Mouse (Mus musculus) CH12.LX (cell line): ENCODE data around the gene Stx11. TPM values are rescaled to one million over a fixed set of nuclear protein-coding genes. Genes with fewer than 3 reads are reported as not detected.

Experiments used
- DNase-seq: peaks from one replicate; pipeline ENCODE4 v3.0.0-alpha.2; 2013; ENCODE audit errors: extremely low read depth
- H3K27ac ChIP-seq: 2 replicates; pipeline ENCODE4 v1.5.1; 2012; ENCODE audit warnings: low read depth, mild to moderate bottlenecking, control low read depth, moderate library complexity; ENCODE audit not compliant: insufficient read depth
- H3K27me3 ChIP-seq: replicated peaks from 2 replicates; pipeline ENCODE3; 2012; ENCODE audit warnings: inconsistent platforms
- H3K36me3 ChIP-seq, 2 experiments: replicated peaks in 1 of 2; 2 replicates each; pipeline versions ENCODE3 to v1.6.1; 2012; ENCODE audit warnings: inconsistent platforms in 1 of 2, low read length in 1 of 2, mild to moderate bottlenecking in 1 of 2, mixed read lengths in 1 of 2, moderate library complexity in 1 of 2; ENCODE audit not compliant: control insufficient read depth in 1 of 2, insufficient read depth in 1 of 2
- H3K4me1 ChIP-seq, 2 experiments: 2 replicates each; pipeline ENCODE4 v1.6.1; 2012; ENCODE audit warnings: inconsistent platforms in 1 of 2, moderate library complexity in 1 of 2; ENCODE audit not compliant: insufficient read depth in 2 of 2, control insufficient read depth in 1 of 2
- H3K4me2 ChIP-seq: 2 replicates; pipeline ENCODE4 v1.6.1; 2012; ENCODE audit warnings: low read depth, mild to moderate bottlenecking, control low read depth; ENCODE audit not compliant: poor library complexity, insufficient read depth, severe bottlenecking
- H3K4me3 ChIP-seq, 3 experiments: fragments of 150-350 bp in 1 of 3; sonication (generic) in 1 of 3; replicated peaks in 1 of 3; 2 replicates each; pipeline versions ENCODE3 to v1.5.1; 2011 to 2012; ENCODE audit warnings: low read depth in 2 of 3, low read length in 2 of 3, mild to moderate bottlenecking in 2 of 3, moderate library complexity in 2 of 3, control low read depth in 1 of 3, improper control_type of control experiment in 1 of 3, inconsistent platforms in 1 of 3, mixed read lengths in 1 of 3; ENCODE audit not compliant: poor library complexity in 1 of 3
- H3K79me2 ChIP-seq: replicated peaks from 2 replicates; pipeline ENCODE4 v1.6.1; 2012; ENCODE audit warnings: mild to moderate bottlenecking, moderate library complexity; ENCODE audit not compliant: control insufficient read depth, poor library complexity, insufficient read depth, severe bottlenecking; ENCODE audit errors: extremely low read depth
- H3K9ac ChIP-seq: 2 replicates; pipeline ENCODE4 v1.6.1; 2012; ENCODE audit warnings: low read depth, mild to moderate bottlenecking, control low read depth, moderate library complexity; ENCODE audit not compliant: insufficient read depth
- H3K9me3 ChIP-seq: replicated peaks from 2 replicates; pipeline ENCODE3; 2012; ENCODE audit warnings: low read length, inconsistent platforms, mixed read lengths
- CHD1 ChIP-seq: IDR thresholded peaks from 2 replicates; pipeline ENCODE4 v1.6.1; 2012; ENCODE audit warnings: low read depth, low read length, improper control_type of control experiment, inconsistent platforms
- CHD2 ChIP-seq: IDR thresholded peaks from 2 replicates; pipeline ENCODE4 v1.6.1; 2011; ENCODE audit warnings: low read length, improper control_type of control experiment
- CTCF ChIP-seq, 2 experiments: IDR thresholded peaks in 1 of 2; conservative IDR thresholded peaks in 1 of 2; 2 replicates each; pipeline ENCODE4 v1.5.1; 2011 to 2012; ENCODE audit warnings: low read depth in 2 of 2, low read length in 2 of 2, improper control_type of control experiment in 1 of 2, inconsistent platforms in 1 of 2, mild to moderate bottlenecking in 1 of 2, moderate library complexity in 1 of 2
- E2F4 ChIP-seq: IDR thresholded peaks from 2 replicates; pipeline ENCODE4 v1.6.1; 2011; ENCODE audit warnings: low read depth, low read length, improper control_type of control experiment; ENCODE audit not compliant: insufficient replicate concordance
- ELF1 ChIP-seq: IDR thresholded peaks from 2 replicates; pipeline ENCODE4 v1.6.1; 2014; ENCODE audit warnings: low read depth, mild to moderate bottlenecking, inconsistent platforms, low read length, improper control_type of control experiment
- EP300 ChIP-seq: IDR thresholded peaks from 2 replicates; pipeline ENCODE4 v1.6.1; 2011; ENCODE audit warnings: low read length, improper control_type of control experiment
- ETS1 ChIP-seq: conservative IDR thresholded peaks from 2 replicates; pipeline ENCODE4 v1.6.1; 2012; ENCODE audit warnings: low read depth, mild to moderate bottlenecking, inconsistent platforms, low read length, improper control_type of control experiment, moderate library complexity
- GABPA ChIP-seq: IDR thresholded peaks from 2 replicates; pipeline ENCODE4 v1.6.1; 2012; ENCODE audit warnings: low read depth, low read length, improper control_type of control experiment, inconsistent platforms; ENCODE audit not compliant: insufficient replicate concordance
- HCFC1 ChIP-seq: IDR thresholded peaks from 2 replicates; pipeline ENCODE4 v1.6.1; 2012; ENCODE audit warnings: low read depth, mild to moderate bottlenecking, inconsistent platforms, low read length, improper control_type of control experiment
- IRF4 ChIP-seq: IDR thresholded peaks from 2 replicates; pipeline ENCODE4 v1.6.1; 2014; ENCODE audit warnings: low read depth, mild to moderate bottlenecking, inconsistent platforms, low read length, improper control_type of control experiment
- JUN ChIP-seq: IDR thresholded peaks from 2 replicates; pipeline ENCODE4 v1.6.1; 2011; ENCODE audit warnings: low read depth, mild to moderate bottlenecking, low read length, improper control_type of control experiment, moderate library complexity; ENCODE audit not compliant: insufficient read depth
- JUND ChIP-seq: conservative IDR thresholded peaks from 2 replicates; pipeline ENCODE4 v1.6.1; 2011; ENCODE audit warnings: low read depth, low read length, improper control_type of control experiment
- KAT2A ChIP-seq: IDR thresholded peaks from 2 replicates; pipeline ENCODE4 v1.6.1; 2012; ENCODE audit warnings: low read length, improper control_type of control experiment, inconsistent platforms; ENCODE audit not compliant: insufficient replicate concordance
- MAFK ChIP-seq: IDR thresholded peaks from 2 replicates; pipeline ENCODE4 v1.6.1; 2011; ENCODE audit warnings: low read length, improper control_type of control experiment; ENCODE audit not compliant: insufficient replicate concordance
- MAX ChIP-seq: IDR thresholded peaks from 2 replicates; pipeline ENCODE4 v1.6.1; 2011; ENCODE audit warnings: low read length, improper control_type of control experiment
- MAZ ChIP-seq: IDR thresholded peaks from 2 replicates; pipeline ENCODE4 v1.6.1; 2012; ENCODE audit warnings: low read depth, mild to moderate bottlenecking, inconsistent platforms, low read length, improper control_type of control experiment, moderate library complexity
- MEF2A ChIP-seq: IDR thresholded peaks from 2 replicates; pipeline ENCODE4 v1.6.1; 2014; ENCODE audit warnings: low read depth, mild to moderate bottlenecking, inconsistent platforms, low read length, improper control_type of control experiment, borderline replicate concordance
- MXI1 ChIP-seq: IDR thresholded peaks from 2 replicates; pipeline ENCODE4 v1.6.1; 2011; ENCODE audit warnings: mild to moderate bottlenecking, low read depth, low read length, improper control_type of control experiment
- MYC ChIP-seq: IDR thresholded peaks from 2 replicates; pipeline ENCODE4 v1.6.1; 2011; ENCODE audit warnings: low read depth, mild to moderate bottlenecking, improper control_type of control experiment, low read length
- NELFE ChIP-seq: IDR thresholded peaks from 2 replicates; pipeline ENCODE4 v1.6.1; 2011; ENCODE audit warnings: low read depth, low read length, improper control_type of control experiment
- NRF1 ChIP-seq: IDR thresholded peaks from 2 replicates; pipeline ENCODE4 v1.6.1; 2014; ENCODE audit warnings: low read depth, mild to moderate bottlenecking, inconsistent platforms, low read length, improper control_type of control experiment, moderate library complexity
- PAX5 ChIP-seq: IDR thresholded peaks from 2 replicates; pipeline ENCODE4 v1.6.1; 2012; ENCODE audit warnings: low read length, inconsistent platforms, mixed read lengths
- POLR2A ChIP-seq: IDR thresholded peaks from 2 replicates; pipeline ENCODE4 v1.6.1; 2011; ENCODE audit warnings: low read depth, mild to moderate bottlenecking, improper control_type of control experiment, low read length
- POLR2AphosphoS2 ChIP-seq: IDR thresholded peaks from 2 replicates; pipeline ENCODE4 v1.6.1; 2011; ENCODE audit warnings: low read depth, low read length, improper control_type of control experiment
- RAD21 ChIP-seq: IDR thresholded peaks from 2 replicates; pipeline ENCODE4 v1.6.1; 2011; ENCODE audit warnings: low read depth, mild to moderate bottlenecking, low read length, improper control_type of control experiment, moderate library complexity
- RCOR1 ChIP-seq: conservative IDR thresholded peaks from 2 replicates; pipeline ENCODE4 v1.6.1; 2012; ENCODE audit warnings: low read depth, mild to moderate bottlenecking, inconsistent platforms, low read length, improper control_type of control experiment
- SIN3A ChIP-seq: IDR thresholded peaks from 2 replicates; pipeline ENCODE4 v1.6.1; 2012; ENCODE audit warnings: low read length, improper control_type of control experiment, inconsistent platforms
- SMC3 ChIP-seq: IDR thresholded peaks from 2 replicates; pipeline ENCODE4 v1.6.1; 2011; ENCODE audit warnings: low read depth, low read length, improper control_type of control experiment
- TBP ChIP-seq: conservative IDR thresholded peaks from 2 replicates; pipeline ENCODE4 v1.6.1; 2011; ENCODE audit warnings: low read depth, low read length, improper control_type of control experiment
- TCF12 ChIP-seq: IDR thresholded peaks from 2 replicates; pipeline ENCODE4 v1.6.1; 2014; ENCODE audit warnings: low read depth, mild to moderate bottlenecking, inconsistent platforms, low read length, improper control_type of control experiment
- UBTF ChIP-seq: IDR thresholded peaks from 2 replicates; pipeline ENCODE4 v1.6.1; 2012; ENCODE audit warnings: low read depth, mild to moderate bottlenecking, inconsistent platforms, low read length, improper control_type of control experiment, moderate library complexity
- USF1 ChIP-seq: IDR thresholded peaks from 2 replicates; pipeline ENCODE4 v1.6.1; 2014; ENCODE audit warnings: low read depth, mild to moderate bottlenecking, inconsistent platforms, low read length, improper control_type of control experiment
- USF2 ChIP-seq: conservative IDR thresholded peaks from 2 replicates; pipeline ENCODE4 v1.6.1; 2011; ENCODE audit warnings: low read depth, low read length, improper control_type of control experiment
- ZC3H11A ChIP-seq: IDR thresholded peaks from 2 replicates; pipeline ENCODE4 v1.6.1; 2012; ENCODE audit warnings: low read depth, mild to moderate bottlenecking, inconsistent platforms, low read length, improper control_type of control experiment
- ZKSCAN1 ChIP-seq: IDR thresholded peaks from 2 replicates; pipeline ENCODE4 v1.6.1; 2012; ENCODE audit warnings: low read depth, inconsistent platforms, low read length, improper control_type of control experiment, borderline replicate concordance
- ZMIZ1 ChIP-seq: IDR thresholded peaks from 2 replicates; pipeline ENCODE4 v1.6.1; 2012; ENCODE audit warnings: low read depth, mild to moderate bottlenecking, inconsistent platforms, low read length, improper control_type of control experiment
- ZNF384 ChIP-seq: IDR thresholded peaks from 2 replicates; pipeline ENCODE4 v1.6.1; 2012; ENCODE audit warnings: low read depth, low read length, improper control_type of control experiment, inconsistent platforms
- dilution Hi-C: fragments of 300-500 bp; cut with MboI; formaldehyde crosslinking; loops from 2 replicates; pipeline ENCODE4 v1.14.3; 2020; ENCODE audit warnings: low sequenced_read_pairs; ENCODE audit not compliant: extremely low pct_unique_long_range_greater_than_20kb, extremely low pct_ligation_motif_present
- in situ Hi-C: fragments of 300-500 bp; cut with MboI; formaldehyde crosslinking; loops from 3 replicates; pipeline ENCODE4 v1.14.3; 2019; ENCODE audit warnings: low sequenced_read_pairs, low pct_ligation_motif_present, low pct_unique_long_range_greater_than_20kb, mixed read lengths
- polyA plus RNA-seq: library from polyadenylated mRNA; unstranded; fragments of >175 nt; gene quantifications from 2 replicates; pipeline ENCODE4 v1.2.1, GENCODE M21; 2012; ENCODE audit warnings: low read depth; ENCODE audit not compliant: insufficient read length
- total RNA-seq, 2 experiments: library from RNA; depleted of rRNA; stranded (reverse); fragments of 300-350 nt in 1 of 2; fragments of >200 nt in 1 of 2; gene quantifications; 2 replicates each; pipeline ENCODE4 v1.2.3; 2012 to 2014

Gene Stx11
- 33.7 and 49.8 TPM in 2 replicates for total RNA-seq (2012; rRNA removed)
- total RNA-seq (2014; rRNA removed) = 42.3 and 47.7 TPM in 2 replicates
- 22.2 and 23.4 TPM in 2 replicates for polyA plus RNA-seq

- peak; percentile 80 for DNase-seq
- H3K79me2 ChIP-seq = peaks cover 28% of the 10 kb centered on the region
- H3K4me3 ChIP-seq = peak within 1 kb of the TSS; percentile 68 to 88 (median 82)
- peaks cover 16 to 40% of the 10 kb centered on the region in 2 experiments for H3K4me1 ChIP-seq
- in situ Hi-C loops (no loop called here), dilution Hi-C loops (no loop called here)
- peak within 1 kb of the TSS; percentile 88; the same call in 1 of the 2 replicates for H3K4me2 ChIP-seq
- H3K27ac ChIP-seq = peak within 1 kb of the TSS; percentile 68
- peaks cover 18 to 26% of the 10 kb centered on the region in 2 experiments for H3K36me3 ChIP-seq
- H3K9me3 ChIP-seq = peaks cover 12% of the 10 kb centered on the region
- no peaks in the 10 kb centered on the region for H3K27me3 ChIP-seq
- peak within 1 kb of the TSS; percentile 58 for H3K9ac ChIP-seq
- TF ChIP-seq CTCF (conservative IDR thresholded peaks at IDR 0.05 in 1 of 2, IDR thresholded peaks at IDR 0.05 in 1 of 2; ENCODE audit: low read depth in 2 of 2, low read length in 2 of 2) (no peak), E2F4 (no peak), RCOR1 (no peak), MEF2A (peak; percentile 77), ZMIZ1 (peak; percentile 88), NRF1 (peak; percentile 14; the same call in 1 of the 2 replicates), JUND (no peak), MAX (peak; percentile 71), USF1 (no peak), ETS1 (peak; percentile 42), MXI1 (peak; percentile 83), CHD2 (peak; percentile 52; the same call in 1 of the 2 replicates), IRF4 (peak; percentile 88), GABPA (no peak), MYC (no peak), EP300 (peak; percentile 56; the same call in 1 of the 2 replicates), MAFK (no peak), TCF12 (peak; percentile 85), POLR2AphosphoS2 (no peak), USF2 (no peak), KAT2A (no peak), PAX5 (no peak), POLR2A (peak; percentile 82), SIN3A (peak; percentile 93), TBP (0 out of 2 replicates have a peak, but pooled peaks have one; percentile 8), ZC3H11A (no peak), MAZ (peak; percentile 20; the same call in 1 of the 2 replicates), NELFE (peak; percentile 58; the same call in 1 of the 2 replicates), SMC3 (no peak), CHD1 (no peak), JUN (no peak), RAD21 (no peak), UBTF (peak; percentile 67; the same call in 1 of the 2 replicates), ZNF384 (no peak), HCFC1 (0 out of 2 replicates have a peak, but pooled peaks have one; percentile 2), ZKSCAN1 (no peak), ELF1 (peak; percentile 53)
Measured at GRCm38 (mm10) chr10:12964151-12965075, at the start of gene Stx11. Gene Stx11, minus strand, starts transcription at chr10:12964298.
